Mouse (Mus musculus): ENCODE data around the gene Echs1.

The Echs1 gene

GRCm38 (mm10) chr7:140060936-140061831 lies 55.1 kb downstream of the Echs1 start:
- DNase-seq: no peak

- DNase-seq: no peak
Measured at GRCm38 (mm10) chr7:140059601-140060000, 56.7 kb downstream of the Echs1 start.

GRCm38 (mm10) chr7:140058528-140058927 lies 57.7 kb downstream of the Echs1 start:
- DNase-seq: no peak

- no peak for DNase-seq
Measured at GRCm38 (mm10) chr7:140057413-140058407, 58.6 kb downstream of the Echs1 start.

Measured in kidney, adult 9 months (tissue).